Mouse (Mus musculus) testis, adult 2 months (tissue): ENCODE results near the gene Ibtk.

ENCODE experiments used
- CTCF ChIP-seq: fragments of 200-500 bp; IDR thresholded peaks from 2 replicates; pipeline ENCODE4 v1.5.1; 2012; ENCODE audit warnings: low read depth, mild to moderate bottlenecking, inconsistent platforms, low read length, moderate library complexity; ENCODE audit not compliant: control insufficient read depth, insufficient read depth, insufficient replicate concordance
- POLR2A ChIP-seq: fragments of 200-500 bp; IDR thresholded peaks from 2 replicates; pipeline ENCODE4 v1.6.1; 2012; ENCODE audit warnings: low read depth, mild to moderate bottlenecking, inconsistent platforms, low read length, moderate library complexity; ENCODE audit not compliant: control insufficient read depth

DNA sequence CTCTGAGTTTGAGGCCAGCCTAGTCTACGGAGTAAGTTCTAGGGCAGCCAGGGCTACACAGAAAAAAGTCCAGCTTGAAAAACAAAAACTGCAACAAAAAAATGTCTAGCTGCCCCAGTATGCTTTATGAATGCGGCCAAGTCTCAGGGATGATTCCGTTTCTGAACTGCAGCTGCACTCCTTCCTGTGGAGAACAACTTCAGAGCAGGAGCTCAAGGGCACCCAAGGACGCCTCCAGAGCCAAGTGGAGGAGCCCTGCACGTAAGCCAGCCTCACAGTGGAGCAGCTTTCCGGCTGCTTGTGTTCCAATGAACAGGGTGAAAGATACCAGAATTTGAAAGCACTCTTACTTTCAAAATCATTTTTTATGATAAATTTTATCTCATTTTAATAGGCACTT lies 41.8 kb downstream of the Ibtk start:
- TF ChIP-seq CTCF (no peak), POLR2A (no peak)
